Mouse (Mus musculus): Measurements from ENCODE around the gene A430033K04Rik. TPM values are rescaled to one million over a fixed set of nuclear protein-coding genes. Genes with fewer than 3 reads are reported as not detected.

The A430033K04Rik gene
- total RNA-seq, 2 experiments from 2014 or later, result 3.5 to 3.8 TPM

- DNase-seq, result peak in 1 of 2 experiments; percentile 9
Observed at GRCm38 (mm10) chr5:138694496-138695167, 72.0 kb downstream of the A430033K04Rik start.

GRCm38 (mm10) chr5:138697466-138697865 is 74.8 kb downstream of the A430033K04Rik start:
- DNase-seq, result no peak

Small RNA genes lying within 50 kb of the gene (microRNA-seq; reads per million reads assigned to microRNA genes)
- gene Gm24082, result 0 reads per million in 2 experiments

Other genes with a start within 250 kb of the A430033K04Rik start
- 1 to 10 TPM; 4.3 TPM for gene Zfp157, start 181.4 kb upstream of the A430033K04Rik start, total RNA-seq (2021)
- gene 1700123K08Rik, start 58.1 kb upstream of the A430033K04Rik start, total RNA-seq (2021), result not detected
- gene Zfp68, start 3.1 kb upstream of the A430033K04Rik start, total RNA-seq (2021), result 10 to 100 TPM; 18.0 to 20.3 TPM
- gene Fam20c, start 131.7 kb downstream of the A430033K04Rik start, total RNA-seq (2021), result 10 to 100 TPM; 10.3 to 13.9 TPM
- not detected for gene Gm5294, start 197.2 kb downstream of the A430033K04Rik start, total RNA-seq (2021)

Data from heart, adult 18-20 months (tissue).